Mouse (Mus musculus) G1E (cell line): ENCODE results near the gene Barx2. TPM values are rescaled to one million over a fixed set of nuclear protein-coding genes. Genes with fewer than 3 reads are reported as not detected.

Source experiments
- ATAC-seq: 2 replicates; pipeline ENCODE4 v1.8.0; 2016; ENCODE audit warnings: mild to moderate bottlenecking; ENCODE audit not compliant: insufficient number of reproducible peaks, poor library complexity, low FRiP score, severe bottlenecking; ENCODE audit errors: extremely low read depth
- DNase-seq: peaks from one replicate; pipeline ENCODE4 v3.0.0; 2012; ENCODE audit warnings: low spot score
- H3K27me3 ChIP-seq: 2 replicates; pipeline ENCODE4 v1.6.1; 2012; ENCODE audit warnings: mild to moderate bottlenecking, low read length, inconsistent platforms; ENCODE audit not compliant: insufficient read depth
- H3K36me3 ChIP-seq: replicated peaks from 2 replicates; pipeline ENCODE3; 2012; ENCODE audit warnings: mild to moderate bottlenecking, inconsistent platforms
- H3K4me1 ChIP-seq: 2 replicates; pipeline ENCODE4 v1.6.1; 2012; ENCODE audit warnings: low read depth, low read length, inconsistent platforms, mixed read lengths; ENCODE audit not compliant: insufficient read depth
- H3K4me3 ChIP-seq: 2 replicates; pipeline ENCODE4 v1.5.1; 2012; ENCODE audit warnings: low read depth, mild to moderate bottlenecking, inconsistent platforms, low read length, moderate library complexity, mixed read lengths
- H3K9me3 ChIP-seq: replicated peaks from 2 replicates; pipeline ENCODE4 v1.6.1; 2012; ENCODE audit warnings: inconsistent platforms
- CTCF ChIP-seq: IDR thresholded peaks from 2 replicates; pipeline ENCODE4 v1.5.1; 2012; ENCODE audit warnings: low read depth, low read length, inconsistent platforms, mixed read lengths
- GATA1 ChIP-seq: IDR thresholded peaks from 2 replicates; pipeline ENCODE4 v1.6.1; 2012; ENCODE audit warnings: borderline replicate concordance, low read length, inconsistent platforms, mixed read lengths
- GATA2 ChIP-seq: IDR thresholded peaks from 2 replicates; pipeline ENCODE4 v1.6.1; 2012; ENCODE audit warnings: low read depth, low read length, inconsistent platforms, borderline replicate concordance
- POLR2AphosphoS5 ChIP-seq: IDR thresholded peaks from 2 replicates; pipeline ENCODE4 v1.6.1; 2012; ENCODE audit warnings: low read depth, low read length, inconsistent platforms; ENCODE audit not compliant: insufficient replicate concordance
- TAL1 ChIP-seq: conservative IDR thresholded peaks from 2 replicates; pipeline ENCODE4 v1.6.1; 2012; ENCODE audit warnings: low read depth, low read length, inconsistent platforms, mixed read lengths
- polyA plus RNA-seq: library from polyadenylated mRNA; stranded (reverse); fragments of >175 nt; gene quantifications from 2 replicates; pipeline ENCODE4 v1.2.3, GENCODE M21; 2012
- total RNA-seq, 2 experiments: library from RNA; stranded (forward) in 1 of 2; stranded (reverse) in 1 of 2; fragments of 200-1000 nt in 1 of 2; fragments of >200 nt in 1 of 2; fragmentation: Nextera tagmentation in 1 of 2; gene quantifications; 2 replicates each; pipeline ENCODE4 v1.2.3; 2014 to 2017

Barx2 gene
- total and polyA plus RNA-seq, 3 experiments: 0.05 TPM; not detected in 2

DNA sequence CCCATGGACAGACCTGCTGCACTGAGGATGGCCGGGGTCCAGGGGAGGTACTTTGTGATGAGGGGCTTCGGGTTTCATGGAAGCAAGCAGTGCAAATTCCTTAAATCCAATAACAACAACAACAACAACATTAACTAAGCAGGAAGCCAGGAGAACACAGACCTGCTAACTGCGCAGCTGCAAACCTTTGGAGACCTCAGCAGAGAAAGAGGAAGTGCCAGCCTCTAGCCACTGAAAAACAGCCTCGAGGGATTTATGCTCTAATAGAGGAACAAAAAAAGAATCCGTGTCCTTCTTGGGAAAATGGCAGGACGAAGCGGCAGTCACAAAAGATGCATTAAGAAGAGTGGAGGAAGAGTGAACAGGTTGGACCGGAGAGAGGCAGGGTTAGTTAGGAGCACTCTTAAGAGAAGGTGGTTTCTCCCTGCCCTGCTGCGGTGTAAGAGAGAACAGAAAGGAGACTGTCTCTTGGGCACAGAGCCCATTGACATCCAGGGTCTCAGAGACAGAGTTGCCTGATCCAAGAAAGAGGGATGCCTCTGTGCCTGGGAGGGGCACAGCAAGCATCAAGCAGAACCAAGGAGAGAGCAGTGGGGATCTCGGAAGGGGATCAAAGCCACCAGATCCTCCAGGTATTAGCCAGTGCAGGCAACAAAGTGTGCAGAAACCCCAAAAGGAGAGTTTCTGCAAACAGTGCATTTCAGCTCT, 72.0 kb downstream of the Barx2 start:
- no peak for TF ChIP-seq GATA2
- TF ChIP-seq TAL1: no peak
- no peak for TF ChIP-seq CTCF
- no peak for TF ChIP-seq POLR2AphosphoS5
- TF ChIP-seq GATA1: no peak
- Histone ChIP-seq H3K9me3 (peaks cover 8% of the 10 kb centered on the region; the same call in 1 of the 2 replicates), H3K4me1 (no peaks in the 10 kb centered on the region), H3K36me3 (no peaks in the 10 kb centered on the region), H3K4me3 (no peak overlapping the region), H3K27me3 (peaks cover under 1% of the 10 kb centered on the region; the same call in 1 of the 2 replicates)
- ATAC-seq (no peak), DNase-seq (no peak)

DNA sequence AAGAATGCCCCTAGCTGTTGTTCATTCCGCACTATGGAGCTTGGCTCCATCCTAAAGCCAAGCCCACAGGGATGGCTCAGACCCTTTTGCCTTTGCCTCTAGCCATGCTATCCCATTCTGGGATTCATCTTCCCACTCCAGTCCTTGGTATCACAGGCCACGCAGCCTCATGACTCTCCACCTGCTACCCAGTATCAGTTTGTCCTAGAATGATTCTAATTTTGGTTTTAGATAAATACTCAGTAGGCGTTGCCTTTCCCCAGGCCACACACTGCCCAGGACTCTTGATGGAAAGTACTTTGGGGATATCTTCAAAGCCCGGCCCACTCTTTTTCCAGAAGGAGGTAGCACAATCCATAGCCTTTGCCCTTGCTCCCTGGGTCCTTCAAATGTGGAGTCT, 72.7 kb downstream of the Barx2 start:
- Histone ChIP-seq H3K9me3 (peaks cover 8% of the 10 kb centered on the region; the same call in 1 of the 2 replicates), H3K36me3 (no peaks in the 10 kb centered on the region), H3K27me3 (no peaks in the 10 kb centered on the region), H3K4me3 (no peak overlapping the region), H3K4me1 (no peaks in the 10 kb centered on the region)
- no peak for TF ChIP-seq POLR2AphosphoS5
- TF ChIP-seq CTCF: no peak
- no peak for TF ChIP-seq GATA1
- no peak for TF ChIP-seq GATA2
- no peak for TF ChIP-seq TAL1
- DNase-seq (no peak), ATAC-seq (no peak)

DNA sequence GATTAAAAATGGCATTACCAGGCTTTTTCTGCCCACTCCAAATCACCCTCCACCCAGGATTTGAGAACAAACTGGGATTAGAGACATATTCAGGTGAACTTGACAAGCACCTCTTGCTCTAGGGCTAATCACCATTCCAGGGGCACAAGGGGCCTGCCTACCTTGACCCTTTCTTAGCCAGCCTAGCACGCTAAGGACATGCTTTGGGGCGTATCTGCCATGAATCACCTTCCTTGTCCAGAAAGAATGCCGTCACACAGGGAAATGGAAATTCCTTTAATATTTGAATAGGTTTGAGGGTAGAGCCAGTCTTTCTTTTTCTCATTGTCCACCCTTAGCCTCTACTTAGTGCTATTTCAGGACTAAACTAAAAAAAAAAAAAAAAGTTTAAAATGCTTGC, 73.2 kb downstream of the Barx2 start:
- ATAC-seq (no peak), DNase-seq (no peak)
- Histone ChIP-seq H3K4me3 (no peak overlapping the region), H3K9me3 (peaks cover 8% of the 10 kb centered on the region; the same call in 1 of the 2 replicates), H3K27me3 (no peaks in the 10 kb centered on the region), H3K4me1 (no peaks in the 10 kb centered on the region), H3K36me3 (no peaks in the 10 kb centered on the region)
- no peak for TF ChIP-seq GATA2
- TF ChIP-seq POLR2AphosphoS5: no peak
- no peak for TF ChIP-seq TAL1
- TF ChIP-seq CTCF: no peak
- no peak for TF ChIP-seq GATA1

DNA sequence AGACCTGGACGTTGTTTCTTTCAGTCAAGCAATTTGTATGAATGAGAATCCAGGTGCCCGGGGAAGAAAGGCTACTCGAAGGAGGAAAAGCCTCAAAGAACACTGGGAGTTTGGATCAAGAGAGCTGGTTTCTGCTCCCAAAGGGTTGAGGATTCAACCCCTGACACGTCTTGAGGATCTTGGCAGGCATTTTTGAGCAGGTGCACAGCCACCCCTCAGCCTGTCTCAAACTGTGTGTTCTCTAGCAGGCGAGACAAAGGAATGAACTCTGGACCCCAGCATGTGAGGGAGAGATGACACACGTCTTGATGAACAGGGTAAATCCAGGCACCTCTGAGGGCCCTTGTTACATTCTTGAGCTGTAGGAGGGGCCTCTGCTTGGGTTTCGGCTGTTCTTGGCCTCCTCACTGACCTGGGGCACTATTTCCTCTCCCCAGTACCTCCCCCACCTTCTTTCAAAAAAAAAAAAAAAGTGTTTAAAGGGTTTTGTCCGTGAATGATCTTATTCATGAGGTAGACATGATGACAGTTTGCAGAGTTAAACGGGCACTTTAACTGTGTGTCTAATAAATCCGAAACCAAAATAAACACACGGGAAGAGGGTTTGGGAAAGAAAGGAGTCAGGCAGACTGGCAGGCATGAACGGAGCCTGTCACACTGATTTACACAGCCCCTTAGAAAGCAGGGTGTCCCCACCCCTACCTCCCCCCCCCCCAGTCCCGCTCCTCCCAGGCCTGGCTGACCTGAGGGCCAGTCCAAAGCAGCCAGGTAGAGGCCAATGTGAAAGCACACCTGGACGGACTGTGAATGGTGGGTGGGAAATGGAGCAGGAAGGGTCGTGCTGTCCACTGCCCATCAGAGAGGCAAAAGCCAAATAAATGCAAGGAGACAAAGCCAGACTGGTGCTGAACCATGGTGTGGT, 73.9 kb downstream of the Barx2 start:
- TF ChIP-seq TAL1: no peak
- no peak for TF ChIP-seq POLR2AphosphoS5
- TF ChIP-seq GATA1: no peak
- no peak for TF ChIP-seq CTCF
- no peaks in the 10 kb centered on the region for H3K27me3 ChIP-seq
- H3K4me3 ChIP-seq: no peak overlapping the region
- H3K4me1 ChIP-seq: no peaks in the 10 kb centered on the region
- H3K36me3 ChIP-seq: no peaks in the 10 kb centered on the region
- H3K9me3 ChIP-seq: peaks cover 6% of the 10 kb centered on the region
- DNase-seq (no peak), ATAC-seq (no peak)

DNA sequence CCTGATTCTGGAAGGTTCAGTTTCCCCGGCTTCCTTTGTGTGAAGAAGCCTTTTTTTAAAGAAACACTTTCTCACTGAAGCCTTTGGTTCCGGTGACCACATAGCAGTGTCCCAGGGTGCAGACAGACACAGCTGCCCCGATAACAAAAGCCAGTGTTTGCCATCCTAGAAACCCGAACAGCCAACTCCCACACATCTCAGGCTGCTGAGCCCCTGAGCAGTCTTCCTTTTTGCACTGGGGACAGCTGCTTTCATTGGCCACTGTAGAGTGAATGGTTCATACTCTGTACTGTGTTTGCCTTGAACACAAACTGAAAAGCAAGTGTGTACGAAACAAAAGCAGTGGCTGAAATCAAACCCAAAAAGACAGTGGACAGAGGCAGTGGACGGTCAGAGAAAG, 75.2 kb downstream of the Barx2 start:
- TF ChIP-seq POLR2AphosphoS5 (no peak), GATA1 (no peak), GATA2 (no peak), TAL1 (no peak), CTCF (no peak)
- ATAC-seq (no peak), DNase-seq (no peak)

DNA sequence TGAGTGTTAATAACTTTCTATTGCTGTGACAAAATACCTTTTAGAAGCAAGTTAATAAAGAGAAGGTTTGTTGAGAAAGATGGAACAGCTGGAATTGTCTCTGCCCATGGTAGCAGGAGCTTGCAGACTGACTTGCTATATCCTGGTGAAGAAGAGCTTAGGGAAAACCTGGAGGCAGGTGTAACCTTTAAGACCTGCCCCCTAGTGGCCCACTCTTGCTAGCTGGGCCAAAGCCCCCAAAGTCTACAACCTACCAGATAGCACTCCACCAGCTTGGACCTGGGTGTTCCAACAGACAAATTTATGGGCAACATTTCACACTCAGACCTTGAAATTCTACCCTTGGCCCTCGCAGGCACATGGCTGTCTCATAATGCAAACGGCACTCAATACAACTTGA, 104.5 kb downstream of the Barx2 start:
- no peaks in the 10 kb centered on the region for H3K27me3 ChIP-seq
- no peak for ATAC-seq
- no peaks in the 10 kb centered on the region for H3K36me3 ChIP-seq
- no peak for DNase-seq
- TF ChIP-seq CTCF (no peak), TAL1 (no peak), POLR2AphosphoS5 (no peak), GATA2 (no peak), GATA1 (no peak)
- no peak overlapping the region for H3K4me3 ChIP-seq
- H3K9me3 ChIP-seq: no peaks in the 10 kb centered on the region
- H3K4me1 ChIP-seq: no peaks in the 10 kb centered on the region

More for the DNA sequence above, 75.2 kb downstream of the Barx2 start:
- peaks cover 4% of the 10 kb centered on the region for H3K9me3 ChIP-seq
- H3K27me3 ChIP-seq: no peaks in the 10 kb centered on the region
- no peaks in the 10 kb centered on the region for H3K4me1 ChIP-seq
- no peak overlapping the region for H3K4me3 ChIP-seq
- H3K36me3 ChIP-seq: no peaks in the 10 kb centered on the region
